Mouse (Mus musculus): ENCODE data around the gene Zbtb34.
A peak's percentile ranks its signal among the peaks of the same experiment; 100 is the strongest.

The Zbtb34 gene

DNA sequence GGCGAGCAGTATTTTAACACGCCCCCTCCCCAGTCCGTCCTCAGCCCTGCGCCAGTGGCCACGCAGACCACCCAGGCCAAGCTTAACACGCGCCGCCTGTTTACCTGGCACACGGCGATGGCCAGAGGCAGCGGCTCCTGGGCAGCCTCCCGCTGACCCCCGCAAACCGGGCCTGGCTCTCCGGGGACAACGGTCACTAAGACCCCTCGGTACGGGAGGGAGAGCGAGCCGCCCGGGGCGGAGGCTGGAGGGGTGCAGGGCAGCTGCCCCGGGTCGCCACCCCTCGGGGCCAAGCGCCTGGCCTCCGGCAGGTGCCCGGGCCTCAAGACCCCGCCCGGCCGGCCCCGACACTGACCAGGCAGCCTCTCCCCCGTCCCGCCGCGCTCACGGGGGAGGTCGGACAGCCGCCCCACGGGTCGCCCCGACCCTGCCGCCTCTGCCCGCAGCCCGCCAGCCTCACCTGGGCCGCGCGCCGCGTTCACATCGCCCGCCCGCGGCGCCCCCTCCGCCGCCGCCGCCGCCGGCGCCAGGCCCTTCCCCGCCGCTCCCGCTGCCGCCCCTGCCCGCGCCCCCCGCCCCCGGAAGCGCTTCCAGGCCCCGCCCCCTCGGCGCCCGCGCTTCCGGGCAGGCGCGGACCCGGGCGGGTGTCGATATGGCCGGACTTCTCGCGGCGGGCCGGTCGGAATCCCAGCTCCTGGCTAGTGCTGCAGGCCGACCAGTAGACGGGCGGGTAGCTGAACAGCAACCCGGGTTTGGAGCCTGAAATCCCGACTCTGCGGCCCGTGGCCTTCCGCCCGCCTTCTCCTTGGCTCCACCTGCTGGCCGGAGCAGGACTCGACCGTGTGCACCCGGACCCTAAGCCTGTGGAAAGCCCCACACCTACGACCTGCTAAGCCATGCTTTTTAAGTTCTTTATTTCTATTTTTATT lies at the start of gene Zbtb34:
Gene Zbtb34, minus strand, starts transcription at position 554 of the 929 bp plus-strand sequence.
- Histone ChIP-seq H3K27me3 (ENCODE audit: insufficient read depth, low read length) (no peaks in the 10 kb centered on the region), H3K4me3 (replicated peaks; ENCODE audit: low read length) (peak within 1 kb of the TSS; percentile 97), H3K9me3 (ENCODE audit: low read length) (no peaks in the 10 kb centered on the region), H3K36me3 (ENCODE audit: insufficient read depth, low read length) (peaks cover 23% of the 10 kb centered on the region), H3K4me1 (replicated peaks; ENCODE audit: low read depth, low read length) (peaks cover 87% of the 10 kb centered on the region)
- peak; percentile 75 for TF ChIP-seq CTCF (conservative IDR thresholded peaks at IDR 0.05; ENCODE audit: low read length)
- no peak for TF ChIP-seq NANOG (IDR thresholded peaks at IDR 0.05; ENCODE audit: borderline replicate concordance, low read length)
- no peak for TF ChIP-seq POU5F1 (IDR thresholded peaks at IDR 0.05; ENCODE audit: borderline replicate concordance, low read length)

- Histone ChIP-seq H3K4me3 (replicated peaks; ENCODE audit: low read length) (no peak overlapping the region), H3K9me3 (ENCODE audit: low read length) (peaks cover 2% of the 10 kb centered on the region; the same call in 1 of the 2 replicates), H3K4me1 (replicated peaks; ENCODE audit: low read depth, low read length) (peaks cover 78% of the 10 kb centered on the region), H3K27me3 (ENCODE audit: insufficient read depth, low read length) (no peaks in the 10 kb centered on the region), H3K36me3 (ENCODE audit: insufficient read depth, low read length) (no peaks in the 10 kb centered on the region)
- TF ChIP-seq POU5F1 (IDR thresholded peaks at IDR 0.05; ENCODE audit: borderline replicate concordance, low read length), result no peak
- TF ChIP-seq CTCF (conservative IDR thresholded peaks at IDR 0.05; ENCODE audit: low read length), result no peak
- no peak for TF ChIP-seq NANOG (IDR thresholded peaks at IDR 0.05; ENCODE audit: borderline replicate concordance, low read length)
Measured at GRCm38 (mm10) chr2:33477961-33478755, 47.0 kb upstream of the Zbtb34 start.

GRCm38 (mm10) chr2:33475961-33476360 lies 44.8 kb upstream of the Zbtb34 start:
- Histone ChIP-seq H3K4me1 (replicated peaks; ENCODE audit: low read depth, low read length) (peaks cover 86% of the 10 kb centered on the region), H3K4me3 (replicated peaks; ENCODE audit: low read length) (no peak overlapping the region), H3K27me3 (ENCODE audit: insufficient read depth, low read length) (no peaks in the 10 kb centered on the region), H3K9me3 (ENCODE audit: low read length) (peaks cover 2% of the 10 kb centered on the region; the same call in 1 of the 2 replicates), H3K36me3 (ENCODE audit: insufficient read depth, low read length) (no peaks in the 10 kb centered on the region)
- no peak for TF ChIP-seq POU5F1 (IDR thresholded peaks at IDR 0.05; ENCODE audit: borderline replicate concordance, low read length)
- TF ChIP-seq CTCF (conservative IDR thresholded peaks at IDR 0.05; ENCODE audit: low read length), result no peak
- no peak for TF ChIP-seq NANOG (IDR thresholded peaks at IDR 0.05; ENCODE audit: borderline replicate concordance, low read length)

- Histone ChIP-seq H3K4me3 (replicated peaks; ENCODE audit: low read length) (peak within 1 kb of the TSS; percentile 95), H3K9me3 (ENCODE audit: low read length) (no peaks in the 10 kb centered on the region), H3K27me3 (ENCODE audit: insufficient read depth, low read length) (no peaks in the 10 kb centered on the region), H3K4me1 (replicated peaks; ENCODE audit: low read depth, low read length) (peaks cover 83% of the 10 kb centered on the region), H3K36me3 (ENCODE audit: insufficient read depth, low read length) (peaks cover 38% of the 10 kb centered on the region)
- TF ChIP-seq NANOG (IDR thresholded peaks at IDR 0.05; ENCODE audit: borderline replicate concordance, low read length) (no peak), POU5F1 (IDR thresholded peaks at IDR 0.05; ENCODE audit: borderline replicate concordance, low read length) (no peak), CTCF (conservative IDR thresholded peaks at IDR 0.05; ENCODE audit: low read length) (no peak)
Measured at GRCm38 (mm10) chr2:33468466-33469097, 37.5 kb upstream of the Zbtb34 start, which contains the start of gene Zbtb43. Zbtb43 (minus strand) TSS chr2:33468559.

DNA sequence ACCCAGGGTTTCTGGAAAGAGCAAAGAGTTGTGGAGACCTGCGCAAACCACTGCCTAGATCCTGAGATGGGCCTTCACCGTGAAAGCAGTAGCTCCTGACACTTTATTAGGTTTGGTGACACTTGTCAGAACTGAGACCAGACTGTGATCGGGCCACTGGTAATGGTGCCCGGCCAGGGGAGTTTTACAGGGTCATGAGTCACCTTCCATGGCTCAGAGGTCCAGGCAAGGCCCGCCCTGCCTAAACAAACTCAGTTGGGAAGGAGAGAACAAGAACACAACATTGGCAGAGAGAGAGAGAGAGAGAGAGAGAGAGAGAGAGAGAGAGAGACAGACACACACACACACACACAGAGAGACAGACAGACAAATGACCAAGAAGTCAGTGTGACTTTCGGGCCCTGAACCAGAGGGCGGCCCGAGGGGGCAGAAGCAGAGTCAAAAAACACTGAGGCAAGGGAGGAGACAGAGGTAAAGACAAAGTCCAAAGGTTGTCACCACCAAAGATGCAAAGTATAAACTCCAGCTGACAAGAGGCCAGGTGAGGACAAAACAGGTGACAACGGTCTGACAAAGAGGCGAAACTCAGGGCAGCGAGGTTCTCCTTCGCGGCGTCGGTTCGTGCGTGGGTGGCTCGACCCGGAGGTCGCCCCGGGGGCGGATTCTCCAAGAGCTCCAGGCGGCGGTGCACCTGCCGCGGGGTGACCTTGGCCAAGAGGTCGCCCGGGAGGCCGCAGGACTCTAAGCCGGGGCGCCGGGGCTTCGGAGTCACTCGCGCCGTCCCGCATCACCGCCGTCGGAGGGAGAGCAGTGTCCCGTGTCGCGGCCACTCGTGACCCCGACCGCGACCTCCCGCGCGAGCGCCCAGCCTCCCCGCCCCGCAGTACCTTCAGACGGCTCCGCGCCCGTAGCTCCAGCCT lies 36.7 kb upstream of the Zbtb34 start:
- H3K4me1 ChIP-seq (replicated peaks; ENCODE audit: low read depth, low read length), result peaks cover 83% of the 10 kb centered on the region
- no peaks in the 10 kb centered on the region for H3K9me3 ChIP-seq (ENCODE audit: low read length)
- TF ChIP-seq POU5F1 (IDR thresholded peaks at IDR 0.05; ENCODE audit: borderline replicate concordance, low read length) (no peak), CTCF (conservative IDR thresholded peaks at IDR 0.05; ENCODE audit: low read length) (no peak), NANOG (IDR thresholded peaks at IDR 0.05; ENCODE audit: borderline replicate concordance, low read length) (no peak)
- peak overlapping the region; percentile 95 for H3K4me3 ChIP-seq (replicated peaks; ENCODE audit: low read length)
- H3K27me3 ChIP-seq (ENCODE audit: insufficient read depth, low read length), result no peaks in the 10 kb centered on the region
- peaks cover 46% of the 10 kb centered on the region for H3K36me3 ChIP-seq (ENCODE audit: insufficient read depth, low read length)

- Histone ChIP-seq H3K36me3 (ENCODE audit: insufficient read depth, low read length) (peaks cover 62% of the 10 kb centered on the region), H3K9me3 (ENCODE audit: low read length) (no peaks in the 10 kb centered on the region), H3K4me1 (replicated peaks; ENCODE audit: low read depth, low read length) (peaks cover 82% of the 10 kb centered on the region), H3K4me3 (replicated peaks; ENCODE audit: low read length) (peak overlapping the region; percentile 95), H3K27me3 (ENCODE audit: insufficient read depth, low read length) (no peaks in the 10 kb centered on the region)
- TF ChIP-seq POU5F1 (IDR thresholded peaks at IDR 0.05; ENCODE audit: borderline replicate concordance, low read length) (no peak), CTCF (conservative IDR thresholded peaks at IDR 0.05; ENCODE audit: low read length) (no peak), NANOG (IDR thresholded peaks at IDR 0.05; ENCODE audit: borderline replicate concordance, low read length) (no peak)
Measured at GRCm38 (mm10) chr2:33465966-33466365, 34.8 kb upstream of the Zbtb34 start.

GRCm38 (mm10) chr2:33465215-33465614 lies 34.1 kb upstream of the Zbtb34 start:
- no peak for TF ChIP-seq NANOG (IDR thresholded peaks at IDR 0.05; ENCODE audit: borderline replicate concordance, low read length)
- no peak for TF ChIP-seq POU5F1 (IDR thresholded peaks at IDR 0.05; ENCODE audit: borderline replicate concordance, low read length)
- TF ChIP-seq CTCF (conservative IDR thresholded peaks at IDR 0.05; ENCODE audit: low read length), result no peak
- Histone ChIP-seq H3K9me3 (ENCODE audit: low read length) (no peaks in the 10 kb centered on the region), H3K27me3 (ENCODE audit: insufficient read depth, low read length) (no peaks in the 10 kb centered on the region), H3K4me3 (replicated peaks; ENCODE audit: low read length) (0 out of 2 replicates have a peak overlapping the region, but pooled peaks have one; percentile 95), H3K4me1 (replicated peaks; ENCODE audit: low read depth, low read length) (peaks cover 87% of the 10 kb centered on the region), H3K36me3 (ENCODE audit: insufficient read depth, low read length) (peaks cover 67% of the 10 kb centered on the region)

Measured in E14TG2a.4 (cell line).